ENCODE assay signal across 11 mouse cellular contexts in genomic region chr8:10224305-10224971, GRCm38 (mm10).
A peak's percentile ranks its signal among the peaks of the same experiment; 100 is the strongest.
DNase-seq lines count a peak whose midpoint lies in the region; ATAC-seq lines count a peak whose summit lies in the region.
"Had no signal": no experiment of that assay in that cellular context is flagged by ENCODE, and none has a peak within 500 bp of the region (broad histone marks: within the 10 kb centered on the region; RNA-seq: fewer than 3 reads in every experiment).

No protein-coding gene starts in this region.

- no peaks in the 10 kb centered on the region for H3K9me3 ChIP-seq in forebrain, embryonic 12.5 days
- H3K9me3 ChIP-seq in forebrain, embryonic 11.5 days (ENCODE audit: control insufficient read depth, low read length): no peaks in the 10 kb centered on the region
- no peaks in the 10 kb centered on the region for H3K9me3 ChIP-seq in midbrain, embryonic 10.5 days (replicated peaks)
- H3K9me3 ChIP-seq in midbrain, embryonic 11.5 days (ENCODE audit: control insufficient read depth, low read length): no peaks in the 10 kb centered on the region
- H3K9me3 ChIP-seq in hindbrain, embryonic 15.5 days: no peaks in the 10 kb centered on the region
- H3K9me3 ChIP-seq in neural tube, embryonic 13.5 days: no peaks in the 10 kb centered on the region
- H3K9me3 ChIP-seq in liver, embryonic 12.5 days (replicated peaks): no peaks in the 10 kb centered on the region

- ATAC-seq in forebrain, embryonic 12.5 days (ENCODE audit: low FRiP score): peak; percentile 77
- no peak for ATAC-seq in forebrain, embryonic 11.5 days (replicated peaks; ENCODE audit: low FRiP score)
- ATAC-seq in midbrain, embryonic 11.5 days (ENCODE audit: low FRiP score): no peak
- peak; percentile 76 for ATAC-seq in hindbrain, embryonic 15.5 days (ENCODE audit: low FRiP score, low read depth)
- peak; percentile 85 for ATAC-seq in neural tube, embryonic 13.5 days (ENCODE audit: low read depth)
- ATAC-seq in liver, embryonic 12.5 days: no peak

- H3K27ac ChIP-seq in forebrain, embryonic 12.5 days: 0 out of 2 replicates have a peak overlapping the region, but pooled peaks have one; percentile 42
- H3K27ac ChIP-seq in forebrain, embryonic 11.5 days (ENCODE audit: low read depth, low read length): no peak overlapping the region
- peak overlapping the region; percentile 50 for H3K27ac ChIP-seq in midbrain, embryonic 10.5 days (replicated peaks)
- H3K27ac ChIP-seq in midbrain, embryonic 11.5 days (ENCODE audit: low read depth, low read length): no peak overlapping the region
- peak overlapping the region; percentile 72 for H3K27ac ChIP-seq in hindbrain, embryonic 15.5 days (replicated peaks)
- H3K27ac ChIP-seq in neural tube, embryonic 13.5 days (replicated peaks): peak overlapping the region; percentile 77
- no peak overlapping the region for H3K27ac ChIP-seq in liver, embryonic 12.5 days

- no peak overlapping the region for H3K4me3 ChIP-seq in forebrain, embryonic 12.5 days (replicated peaks)
- no peak overlapping the region for H3K4me3 ChIP-seq in forebrain, embryonic 11.5 days (ENCODE audit: low read depth, low read length)
- H3K4me3 ChIP-seq in midbrain, embryonic 10.5 days: no peak overlapping the region
- no peak overlapping the region for H3K4me3 ChIP-seq in midbrain, embryonic 11.5 days (ENCODE audit: low read depth, low read length)
- H3K4me3 ChIP-seq in hindbrain, embryonic 15.5 days: no peak overlapping the region
- no peak overlapping the region for H3K4me3 ChIP-seq in neural tube, embryonic 13.5 days
- H3K4me3 ChIP-seq in liver, embryonic 12.5 days: no peak overlapping the region

- H3K27me3 ChIP-seq in forebrain, embryonic 12.5 days: no peaks in the 10 kb centered on the region
- H3K27me3 ChIP-seq in forebrain, embryonic 11.5 days (ENCODE audit: control insufficient read depth, insufficient read depth, low read length): no peaks in the 10 kb centered on the region
- no peaks in the 10 kb centered on the region for H3K27me3 ChIP-seq in midbrain, embryonic 10.5 days (ENCODE audit: low read depth, poor library complexity, severe bottlenecking)
- H3K27me3 ChIP-seq in midbrain, embryonic 11.5 days (ENCODE audit: control insufficient read depth, insufficient read depth, low read length): no peaks in the 10 kb centered on the region
- no peaks in the 10 kb centered on the region for H3K27me3 ChIP-seq in hindbrain, embryonic 15.5 days
- H3K27me3 ChIP-seq in neural tube, embryonic 13.5 days: no peaks in the 10 kb centered on the region
- 0 out of 2 replicates have a peak, but pooled peaks cover 4% of the 10 kb centered on the region for H3K27me3 ChIP-seq in liver, embryonic 12.5 days (replicated peaks)

- no peak overlapping the region for H3K9ac ChIP-seq in forebrain, embryonic 12.5 days
- no peak overlapping the region for H3K9ac ChIP-seq in forebrain, embryonic 11.5 days (ENCODE audit: low read length)
- no peak overlapping the region for H3K9ac ChIP-seq in midbrain, embryonic 11.5 days (ENCODE audit: low read length)
- no peak overlapping the region for H3K9ac ChIP-seq in hindbrain, embryonic 15.5 days
- H3K9ac ChIP-seq in neural tube, embryonic 13.5 days: no peak overlapping the region
- H3K9ac ChIP-seq in liver, embryonic 12.5 days: no peak overlapping the region

- H3K4me1 ChIP-seq in forebrain, embryonic 12.5 days: peaks cover 16% of the 10 kb centered on the region
- no peaks in the 10 kb centered on the region; the same call in 1 of the 2 replicates for H3K4me1 ChIP-seq in forebrain, embryonic 11.5 days (replicated peaks; ENCODE audit: control insufficient read depth, insufficient read depth, low read length)
- H3K4me1 ChIP-seq in midbrain, embryonic 10.5 days: peaks cover 32% of the 10 kb centered on the region
- H3K4me1 ChIP-seq in midbrain, embryonic 11.5 days (ENCODE audit: control insufficient read depth, insufficient read depth, low read length): peaks cover 9% of the 10 kb centered on the region
- H3K4me1 ChIP-seq in hindbrain, embryonic 15.5 days (replicated peaks): peaks cover 16% of the 10 kb centered on the region
- H3K4me1 ChIP-seq in neural tube, embryonic 13.5 days (replicated peaks): peaks cover 27% of the 10 kb centered on the region
- H3K4me1 ChIP-seq in liver, embryonic 12.5 days: no peaks in the 10 kb centered on the region

- no peak for DNase-seq in forebrain, embryonic 11.5 days (ENCODE audit: low spot score)
- no peak for DNase-seq in midbrain, embryonic 10.5 days (ENCODE audit: low spot score)
- no peak for DNase-seq in midbrain, embryonic 11.5 days (ENCODE audit: low spot score, missing footprints)
- no peak for DNase-seq in B cell, adult 2 months
- DNase-seq: kidney, adult 11 months had no signal

- 0 out of 2 replicates have a peak overlapping the region, but pooled peaks have one; percentile 4 for H3K4me2 ChIP-seq in forebrain, embryonic 12.5 days
- no peak overlapping the region for H3K4me2 ChIP-seq in forebrain, embryonic 11.5 days (ENCODE audit: low read depth, low read length, severe bottlenecking)
- no peak overlapping the region for H3K4me2 ChIP-seq in midbrain, embryonic 11.5 days
- H3K4me2 ChIP-seq in hindbrain, embryonic 15.5 days: peak overlapping the region; percentile 31
- H3K4me2 ChIP-seq in neural tube, embryonic 13.5 days: peak overlapping the region; percentile 26
- H3K4me2 ChIP-seq in liver, embryonic 12.5 days: no peak overlapping the region
- H3K4me2 ChIP-seq: heart, embryonic 11.5 days; liver, embryonic 11.5 days had no signal

- 42% methylated on average over 10 of the region's 10 CpGs for WGBS in forebrain, embryonic 12.5 days
- 66% methylated on average over 10 of the region's 10 CpGs for WGBS in forebrain, embryonic 11.5 days
- 72% methylated on average over 10 of the region's 10 CpGs for WGBS in midbrain, embryonic 10.5 days
- WGBS in midbrain, embryonic 11.5 days: 62% methylated on average over 10 of the region's 10 CpGs
- 28% methylated on average over 10 of the region's 10 CpGs for WGBS in hindbrain, embryonic 15.5 days
- WGBS in neural tube, embryonic 13.5 days: 30% methylated on average over 10 of the region's 10 CpGs
- 66% methylated on average over 10 of the region's 10 CpGs for WGBS in liver, embryonic 12.5 days (ENCODE audit: insufficient replicate concordance)

- no peaks in the 10 kb centered on the region for H3K36me3 ChIP-seq in forebrain, embryonic 12.5 days (replicated peaks)
- no peaks in the 10 kb centered on the region for H3K36me3 ChIP-seq in forebrain, embryonic 11.5 days (ENCODE audit: control insufficient read depth, insufficient read depth, low read length)
- H3K36me3 ChIP-seq in midbrain, embryonic 10.5 days: no peaks in the 10 kb centered on the region
- no peaks in the 10 kb centered on the region for H3K36me3 ChIP-seq in midbrain, embryonic 11.5 days (ENCODE audit: control insufficient read depth, insufficient read depth, low read length)
- H3K36me3 ChIP-seq in hindbrain, embryonic 15.5 days: no peaks in the 10 kb centered on the region
- H3K36me3 ChIP-seq in neural tube, embryonic 13.5 days: 0 out of 2 replicates have a peak, but pooled peaks cover 3% of the 10 kb centered on the region
- H3K36me3 ChIP-seq in liver, embryonic 12.5 days: no peaks in the 10 kb centered on the region

Comparison
In these comparisons a context has a peak if more than half of its experiments do, and no peak if none do; other contexts are left out.
1. ATAC-seq: peak in forebrain, embryonic 12.5 days (single experiment), hindbrain, embryonic 15.5 days (single experiment) and neural tube, embryonic 13.5 days (single experiment); none in forebrain, embryonic 11.5 days (single experiment), midbrain, embryonic 11.5 days (single experiment) and liver, embryonic 12.5 days (single experiment).
2. H3K27ac ChIP-seq: peak in forebrain, embryonic 12.5 days (single experiment), midbrain, embryonic 10.5 days (single experiment), hindbrain, embryonic 15.5 days (single experiment) and neural tube, embryonic 13.5 days (single experiment); none in forebrain, embryonic 11.5 days (single experiment), midbrain, embryonic 11.5 days (single experiment) and liver, embryonic 12.5 days (single experiment).
3. H3K4me2 ChIP-seq: peak in forebrain, embryonic 12.5 days (single experiment), hindbrain, embryonic 15.5 days (single experiment) and neural tube, embryonic 13.5 days (single experiment); none in forebrain, embryonic 11.5 days (single experiment), midbrain, embryonic 11.5 days (single experiment) and liver, embryonic 12.5 days (single experiment).